Comparison of ENCODE assay signal across 13 mouse cellular contexts in genomic region chr13:16283336-16283735, GRCm38 (mm10).
"Had no signal": no experiment of that assay in that cellular context is flagged by ENCODE, and none has a peak within 500 bp of the region (broad histone marks: within the 10 kb centered on the region; RNA-seq: fewer than 3 reads in every experiment).

No protein-coding gene starts in this region.

- H3K4me3 ChIP-seq: layer of hippocampus, adult 2 months; limb, embryonic 15.5 days; liver, embryonic 12.5 days; midbrain, embryonic 10.5 days; myocyte; neural tube, embryonic 15.5 days had no signal

- H3K4me2 ChIP-seq: limb, embryonic 15.5 days; liver, embryonic 12.5 days; neural tube, embryonic 15.5 days had no signal

- H3K9me3 ChIP-seq: limb, embryonic 15.5 days; liver, embryonic 12.5 days; midbrain, embryonic 10.5 days; neural tube, embryonic 15.5 days had no signal

- H3K27ac ChIP-seq: layer of hippocampus, adult 2 months; limb, embryonic 15.5 days; liver, embryonic 12.5 days; midbrain, embryonic 10.5 days; neural tube, embryonic 15.5 days; stomach, postnatal 0 days had no signal

- H3K4me1 ChIP-seq: limb, embryonic 15.5 days; liver, embryonic 12.5 days; midbrain, embryonic 10.5 days; neural tube, embryonic 15.5 days had no signal

- H3K36me3 ChIP-seq: limb, embryonic 15.5 days; liver, embryonic 12.5 days; midbrain, embryonic 10.5 days; neural tube, embryonic 15.5 days had no signal

- DNase-seq: kidney, adult 18-20 months; kidney, postnatal 10 days; kidney, postnatal 4 days; lung, postnatal 14 days; midbrain, embryonic 14.5 days; thymus, postnatal 4 days had no signal

- ATAC-seq: liver, embryonic 12.5 days had no signal

- H3K27me3 ChIP-seq: limb, embryonic 15.5 days; liver, embryonic 12.5 days; neural tube, embryonic 15.5 days had no signal

- H3K9ac ChIP-seq: limb, embryonic 15.5 days; liver, embryonic 12.5 days; neural tube, embryonic 15.5 days had no signal
